Mouse (Mus musculus) heart, postnatal 0 days (tissue): ENCODE data around the gene Tnfrsf18.

Source experiments
- CTCF ChIP-seq: IDR thresholded peaks from 2 replicates; pipeline ENCODE4 v1.5.1; 2016; ENCODE audit warnings: antibody characterized with exemption, control low read depth, low read depth
- EP300 ChIP-seq: IDR thresholded peaks from 2 replicates; pipeline ENCODE4 v1.6.1; 2016; ENCODE audit warnings: antibody characterized with exemption, low read depth

DNA sequence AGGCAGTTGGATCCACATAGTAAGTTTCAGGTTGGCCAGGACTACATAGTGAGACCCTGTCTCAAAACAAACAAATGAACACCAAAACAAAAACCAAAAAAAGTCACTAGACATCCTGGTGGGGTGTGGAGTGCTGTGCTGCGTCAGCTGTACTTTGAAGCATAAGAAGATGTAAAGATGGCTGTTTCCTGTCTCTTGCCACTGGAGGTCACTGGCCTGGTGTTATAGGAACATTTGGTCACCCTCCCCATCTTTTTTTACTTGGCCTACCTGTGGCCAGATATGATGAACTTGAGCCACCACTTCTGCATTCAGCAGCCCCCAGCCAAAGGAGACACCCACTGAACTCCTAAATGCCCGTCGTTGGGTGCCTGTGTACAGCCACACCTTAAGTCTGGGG is 4.6 kb upstream of the Tnfrsf18 start:
- TF ChIP-seq CTCF (no peak), EP300 (no peak)
